Mouse (Mus musculus) kidney, postnatal 0 days (tissue): ENCODE measurements around the gene Fastkd5. TPM values are rescaled to one million over a fixed set of nuclear protein-coding genes. Genes with fewer than 3 reads are reported as not detected.

Source experiments
- ATAC-seq: fragments of 200-750 bp; cut with Nextera tagmentation; replicated peaks from 2 replicates; pipeline ENCODE4 v1.8.0; 2017; ENCODE audit warnings: low read depth, moderate number of reproducible peaks, moderate TSS enrichment, moderate library complexity; ENCODE audit not compliant: low FRiP score
- DNase-seq: peaks from one replicate; pipeline ENCODE4 v3.0.0-alpha.2; 2016; ENCODE audit warnings: low spot score
- H3K27ac ChIP-seq: fragments of 300-500 bp; sonication (generic); 2 replicates; pipeline ENCODE4 v1.5.1; 2014; ENCODE audit warnings: mild to moderate bottlenecking
- H3K27me3 ChIP-seq: fragments of 300-500 bp; sonication (generic); 2 replicates; pipeline ENCODE4 v1.6.1; 2014; ENCODE audit warnings: low read length, mixed read lengths; ENCODE audit not compliant: insufficient read depth
- H3K36me3 ChIP-seq: fragments of 300-500 bp; sonication (generic); 2 replicates; pipeline ENCODE4 v1.6.1; 2014; ENCODE audit warnings: low read length, mixed read lengths; ENCODE audit not compliant: insufficient read depth
- H3K4me1 ChIP-seq: fragments of 300-500 bp; sonication (generic); replicated peaks from 2 replicates; pipeline ENCODE4 v1.6.1; 2014; ENCODE audit warnings: antibody characterized with exemption, low read length, mixed read lengths; ENCODE audit not compliant: insufficient read depth
- H3K4me2 ChIP-seq: fragments of 300-500 bp; sonication (generic); 2 replicates; pipeline ENCODE4 v1.6.1; 2014; ENCODE audit warnings: mild to moderate bottlenecking, low read length, moderate library complexity, mixed read lengths
- H3K4me3 ChIP-seq: fragments of 300-500 bp; sonication (generic); replicated peaks from 2 replicates; pipeline ENCODE4 v1.5.1; 2014; ENCODE audit warnings: low read depth, low read length
- H3K9ac ChIP-seq: fragments of 300-500 bp; sonication (generic); 2 replicates; pipeline ENCODE4 v1.6.1; 2014; ENCODE audit warnings: low read depth, low read length
- H3K9me3 ChIP-seq: fragments of 300-500 bp; sonication (generic); replicated peaks from 2 replicates; pipeline ENCODE4 v1.6.1; 2016; ENCODE audit warnings: low read length, inconsistent platforms, mixed read lengths
- CTCF ChIP-seq: IDR thresholded peaks from 2 replicates; pipeline ENCODE4 v1.5.1; 2016; ENCODE audit warnings: antibody characterized with exemption, low read depth, mild to moderate bottlenecking, moderate library complexity
- WGBS: fragments of 180-500 bp; shearing (Covaris S2); extraction: QIAGEN DNeasy Blood & Tissue Kit; methylation state at CpG from one replicate; pipeline ENCODE4 v1.1.7; 2014; 5-methylcytosine and 5-hydroxymethylcytosine counted together
- polyA plus RNA-seq: library from polyadenylated mRNA; unstranded; fragments of >200 nt; fragmentation: Nextera tagmentation; extraction: Ambion mirVana; gene quantifications from 2 replicates; pipeline ENCODE4 v1.2.1, GENCODE M21; 2015

Fastkd5 gene
- polyA plus RNA-seq, 1 experiment from 2014 or later: 12.4 TPM

GRCm38 (mm10) chr2:130564063-130564462, 65.8 kb downstream of the Fastkd5 start:
- no peaks in the 10 kb centered on the region for H3K9me3 ChIP-seq
- peak overlapping the region; percentile 38 for H3K27ac ChIP-seq
- H3K36me3 ChIP-seq: peaks cover 10% of the 10 kb centered on the region; the same call in 1 of the 2 replicates
- peak overlapping the region; percentile 87 for H3K9ac ChIP-seq
- peaks cover 10% of the 10 kb centered on the region; the same call in 1 of the 2 replicates for H3K4me1 ChIP-seq
- ATAC-seq (peak; percentile 8; the same call in 1 of the 2 replicates), DNase-seq (no peak)
- no peak for TF ChIP-seq CTCF
- H3K27me3 ChIP-seq: no peaks in the 10 kb centered on the region
- WGBS: under 1% methylated on average over 23 of the region's 23 CpGs
- H3K4me3 ChIP-seq: peak overlapping the region; percentile 73
- H3K4me2 ChIP-seq: peak overlapping the region; percentile 83

Other genes with a start within 250 kb of the Fastkd5 start
- gene Cpxm1, start 232.5 kb downstream of the Fastkd5 start, polyA plus RNA-seq: 62.1 and 64.8 TPM in 2 replicates
- gene Gm28372, start 224.8 kb downstream of the Fastkd5 start, polyA plus RNA-seq: not detected in 2 replicates
- not detected in 2 replicates for gene 1700020A23Rik, start 224.8 kb downstream of the Fastkd5 start, polyA plus RNA-seq
- gene Tmem239, start 223.5 kb downstream of the Fastkd5 start, polyA plus RNA-seq: not detected in 2 replicates
- gene Vps16, start 205.7 kb downstream of the Fastkd5 start, polyA plus RNA-seq: 64.6 and 68.6 TPM in 2 replicates
- 12.1 and 13.0 TPM in 2 replicates for gene Pced1a, start 205.3 kb downstream of the Fastkd5 start, polyA plus RNA-seq
- gene Ptpra, start 179.7 kb downstream of the Fastkd5 start, polyA plus RNA-seq: 72.9 and 80.3 TPM in 2 replicates
- 103 and 110 TPM in 2 replicates for gene Mrps26, start 66.3 kb downstream of the Fastkd5 start, polyA plus RNA-seq
- gene Oxt, start 53.9 kb downstream of the Fastkd5 start, polyA plus RNA-seq: 0.63 and 0.65 TPM in 2 replicates
- not detected in 2 replicates for gene Avp, start 47.5 kb downstream of the Fastkd5 start, polyA plus RNA-seq
- 7.5 and 9.3 TPM in 2 replicates for gene Ubox5, start within 50 bp of the Fastkd5 start, polyA plus RNA-seq
- 10.7 and 11.2 TPM in 2 replicates for gene Lzts3, start 12.8 kb upstream of the Fastkd5 start, polyA plus RNA-seq
- 89.6 and 96.6 TPM in 2 replicates for gene Ddrgk1, start 34.6 kb upstream of the Fastkd5 start, polyA plus RNA-seq
- gene Itpa, start 37.6 kb upstream of the Fastkd5 start, polyA plus RNA-seq: 98.8 and 99.2 TPM in 2 replicates
- gene Slc4a11, start 67.5 kb upstream of the Fastkd5 start, polyA plus RNA-seq: 7.6 and 8.3 TPM in 2 replicates